Mouse (Mus musculus) cerebellum, postnatal 10 days (tissue): ENCODE measurements around the gene Gabrg2.

Experiments used
- DNase-seq, 2 experiments: peaks; one replicate each; pipeline ENCODE4 v3.0.0; 2021; ENCODE audit warnings: mixed read lengths in 2 of 2

Gabrg2 gene

GRCm38 (mm10) chr11:42000190-42001098 lies at the start of gene Gabrg2:
TSS of gene Gabrg2 (minus strand) at chr11:42000857.
- DNase-seq: peak; percentile 70 to 76

- no peak for DNase-seq
These were observed 47.5 kb upstream of the Gabrg2 start for GRCm38 (mm10) chr11:42048201-42048600.

GRCm38 (mm10) chr11:41999468-41999881 lies 1.2 kb downstream of the Gabrg2 start:
- DNase-seq: peak; percentile 79 to 80

GRCm38 (mm10) chr11:41980152-41980551 lies 20.5 kb downstream of the Gabrg2 start:
- no peak for DNase-seq

GRCm38 (mm10) chr11:41968595-41968994 lies 32.1 kb downstream of the Gabrg2 start:
- DNase-seq: peak; percentile 28 to 29

GRCm38 (mm10) chr11:41962706-41963105 lies 38.0 kb downstream of the Gabrg2 start:
- DNase-seq: no peak

- no peak for DNase-seq
These were observed 47.1 kb downstream of the Gabrg2 start for GRCm38 (mm10) chr11:41953550-41953949.

GRCm38 (mm10) chr11:41951898-41952297 lies 48.8 kb downstream of the Gabrg2 start:
- no peak for DNase-seq

- DNase-seq: peak; percentile 4 to 11
These were observed 55.2 kb downstream of the Gabrg2 start for GRCm38 (mm10) chr11:41945471-41945870.

GRCm38 (mm10) chr11:41937979-41938378 lies 62.7 kb downstream of the Gabrg2 start:
- DNase-seq: no peak

GRCm38 (mm10) chr11:41918864-41919263 lies 81.8 kb downstream of the Gabrg2 start:
- no peak for DNase-seq

- no peak for DNase-seq
These were observed 86.6 kb downstream of the Gabrg2 start for GRCm38 (mm10) chr11:41914066-41914465.

- DNase-seq: peak; percentile 12 to 26
These were observed 97.0 kb downstream of the Gabrg2 start for GRCm38 (mm10) chr11:41903661-41904060.
